Mouse (Mus musculus) G1E (cell line): ENCODE measurements around the gene Arrdc3.

Experiments
- CTCF ChIP-seq: IDR thresholded peaks from 2 replicates; pipeline ENCODE4 v1.5.1; 2012; ENCODE audit warnings: low read depth, low read length, inconsistent platforms, mixed read lengths
- GATA1 ChIP-seq: IDR thresholded peaks from 2 replicates; pipeline ENCODE4 v1.6.1; 2012; ENCODE audit warnings: borderline replicate concordance, low read length, inconsistent platforms, mixed read lengths
- GATA2 ChIP-seq: IDR thresholded peaks from 2 replicates; pipeline ENCODE4 v1.6.1; 2012; ENCODE audit warnings: low read depth, low read length, inconsistent platforms, borderline replicate concordance
- POLR2AphosphoS5 ChIP-seq: IDR thresholded peaks from 2 replicates; pipeline ENCODE4 v1.6.1; 2012; ENCODE audit warnings: low read depth, low read length, inconsistent platforms; ENCODE audit not compliant: insufficient replicate concordance
- TAL1 ChIP-seq: conservative IDR thresholded peaks from 2 replicates; pipeline ENCODE4 v1.6.1; 2012; ENCODE audit warnings: low read depth, low read length, inconsistent platforms, mixed read lengths

- TF ChIP-seq CTCF (no peak), TAL1 (no peak), GATA1 (no peak), POLR2AphosphoS5 (no peak), GATA2 (no peak)
Measured at GRCm38 (mm10) chr13:80862215-80862614, 21.0 kb upstream of the Arrdc3 start.
